Mouse (Mus musculus) ES-Bruce4 (cell line): ENCODE measurements around the gene Cdh15.

ENCODE experiments used
- CTCF ChIP-seq: IDR thresholded peaks from one replicate; pipeline ENCODE4 v1.8.1; 2011; ENCODE audit warnings: low read depth, low read length
- EP300 ChIP-seq: IDR thresholded peaks from 2 replicates; pipeline ENCODE4 v1.6.1; 2011; ENCODE audit warnings: low read depth, low read length; ENCODE audit not compliant: insufficient read depth
- POLR2A ChIP-seq: IDR thresholded peaks from one replicate; pipeline ENCODE4 v1.8.1; 2011; ENCODE audit warnings: low read length; ENCODE audit not compliant: insufficient read depth

DNA sequence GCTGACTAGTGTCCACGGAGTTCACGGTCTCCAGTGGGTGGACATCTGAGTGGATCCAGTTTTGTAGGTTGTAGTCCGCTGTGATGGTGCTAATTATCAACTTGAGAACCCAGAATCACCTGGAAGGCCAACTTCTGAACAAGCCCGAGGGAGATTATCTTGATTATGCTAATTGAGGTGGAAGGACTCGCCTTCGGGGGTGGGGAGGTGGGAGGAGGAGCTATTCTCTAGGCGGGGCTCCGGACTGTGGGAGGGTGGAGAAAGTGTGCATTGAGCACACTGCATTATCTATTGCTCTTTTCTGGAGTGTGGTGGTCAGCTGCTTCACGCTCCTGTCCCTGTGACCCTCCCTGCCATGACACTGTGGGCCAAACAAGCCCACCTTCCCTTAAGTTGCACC is 23.9 kb downstream of the Cdh15 start:
- TF ChIP-seq CTCF: no peak
- TF ChIP-seq EP300: no peak
- no peak for TF ChIP-seq POLR2A
